Mouse (Mus musculus) gastrocnemius, adult 2 months (tissue): Measurements from ENCODE around the gene Fam89a. TPM values are rescaled to one million over a fixed set of nuclear protein-coding genes. Genes with fewer than 3 reads are reported as not detected.

Experiments used
- DNase-seq: peaks from one replicate; pipeline ENCODE4 v3.0.0; 2022
- H3K27ac ChIP-seq: fragments of 200-600 bp; 2 replicates; pipeline ENCODE4 v1.8.1; 2022; ENCODE audit warnings: mild to moderate bottlenecking
- H3K4me3 ChIP-seq: fragments of 200-600 bp; 2 replicates; pipeline ENCODE4 v1.8.1; 2022; ENCODE audit warnings: mild to moderate bottlenecking, moderate library complexity
- CTCF ChIP-seq: fragments of 200-600 bp; IDR thresholded peaks from 2 replicates; pipeline ENCODE4 v1.8.1; 2022; ENCODE audit warnings: antibody characterized with exemption, mild to moderate bottlenecking, moderate library complexity
- intact Hi-C: fragments of 180-260 bp; cut with DNase I; formaldehyde crosslinking; loops from one replicate; pipeline ENCODE4 v1.15.1; 2025
- total RNA-seq, 2 experiments: library from RNA; stranded (reverse); gene quantifications; 2 replicates each; pipeline ENCODE4 v1.2.3; 2021

Gene Fam89a
- total RNA-seq, 2 experiments from 2014 or later, result 0.54 to 1.2 TPM

DNA sequence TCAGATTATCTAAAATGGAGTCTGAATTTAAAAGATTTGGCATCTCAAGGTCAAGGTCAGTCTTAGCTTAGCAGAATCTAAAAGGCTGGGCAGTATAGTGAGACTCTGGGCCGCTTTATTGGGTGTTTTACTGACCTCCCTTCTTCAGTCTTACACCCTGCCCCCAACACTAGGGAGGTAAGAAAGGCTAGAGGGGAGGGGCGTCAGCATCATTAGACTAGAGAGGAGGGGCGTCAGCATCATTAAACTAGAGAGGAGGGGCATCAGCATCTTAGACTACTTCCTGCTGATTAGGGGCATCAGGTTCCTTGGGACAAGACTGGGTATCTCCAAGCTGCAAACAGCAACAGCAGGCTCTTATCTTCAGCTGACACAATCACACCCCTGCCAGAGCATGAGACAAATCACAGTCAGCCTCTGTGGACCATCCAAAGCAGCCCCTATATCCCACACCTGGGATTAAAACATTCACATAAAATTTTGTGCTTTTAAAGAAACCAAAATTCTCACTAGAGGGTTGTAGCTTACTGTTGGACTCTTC is 16.2 kb downstream of the Fam89a start:
- no peak overlapping the region for H3K4me3 ChIP-seq
- intact Hi-C loops, result no loop called here
- H3K27ac ChIP-seq, result no peak overlapping the region
- DNase-seq, result no peak
- TF ChIP-seq CTCF, result no peak

DNA sequence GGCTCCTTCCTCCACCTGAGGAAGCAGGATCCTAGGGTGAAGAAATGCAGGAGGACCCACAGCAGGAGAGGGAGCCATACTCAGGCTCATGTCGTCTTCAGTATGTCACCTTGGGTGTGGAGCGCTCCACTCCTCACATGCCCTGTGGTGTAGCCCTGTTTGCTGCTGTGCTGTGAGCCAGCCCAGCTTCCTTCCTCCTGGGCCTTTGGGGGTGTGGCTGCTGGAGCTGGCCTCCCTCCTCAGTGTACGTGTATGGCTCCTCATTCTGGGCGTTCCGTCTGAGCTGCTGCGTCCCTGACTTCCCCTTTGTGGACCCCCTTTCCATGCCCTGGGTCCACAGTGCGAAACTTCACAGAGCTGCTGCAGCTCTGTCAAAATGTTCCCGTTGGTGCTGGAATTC is 18.8 kb downstream of the Fam89a start:
- peak overlapping the region; percentile 28; the same call in 1 of the 2 replicates for H3K27ac ChIP-seq
- intact Hi-C loops, result no loop called here
- DNase-seq, result no peak

DNA sequence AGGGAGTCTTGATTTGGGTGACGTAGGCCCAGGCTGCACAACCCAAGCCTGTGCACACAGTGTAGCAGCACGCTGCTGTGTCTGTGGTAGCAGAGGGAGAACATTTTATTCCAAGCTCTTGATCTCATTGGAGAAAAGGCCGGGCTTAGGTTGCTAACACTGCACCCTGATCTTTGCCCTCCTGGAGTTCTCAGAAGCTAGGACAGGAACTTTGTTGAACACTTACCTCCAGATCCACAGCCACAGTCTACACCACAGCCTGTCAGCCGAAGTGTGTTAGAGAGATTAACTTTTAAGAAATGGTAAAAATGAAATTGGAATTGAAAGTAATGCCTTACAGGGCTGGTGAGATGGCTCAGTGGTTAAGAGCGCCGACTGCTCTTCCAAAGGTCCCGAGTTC is 27.3 kb downstream of the Fam89a start:
- no peak for TF ChIP-seq CTCF
- no peak for DNase-seq
- intact Hi-C loops, result no loop called here
- H3K4me3 ChIP-seq, result no peak overlapping the region
- H3K27ac ChIP-seq, result no peak overlapping the region

More for the DNA sequence above, 18.8 kb downstream of the Fam89a start:
- TF ChIP-seq CTCF, result no peak
- H3K4me3 ChIP-seq, result peak overlapping the region; percentile 20; the same call in 1 of the 2 replicates

DNA sequence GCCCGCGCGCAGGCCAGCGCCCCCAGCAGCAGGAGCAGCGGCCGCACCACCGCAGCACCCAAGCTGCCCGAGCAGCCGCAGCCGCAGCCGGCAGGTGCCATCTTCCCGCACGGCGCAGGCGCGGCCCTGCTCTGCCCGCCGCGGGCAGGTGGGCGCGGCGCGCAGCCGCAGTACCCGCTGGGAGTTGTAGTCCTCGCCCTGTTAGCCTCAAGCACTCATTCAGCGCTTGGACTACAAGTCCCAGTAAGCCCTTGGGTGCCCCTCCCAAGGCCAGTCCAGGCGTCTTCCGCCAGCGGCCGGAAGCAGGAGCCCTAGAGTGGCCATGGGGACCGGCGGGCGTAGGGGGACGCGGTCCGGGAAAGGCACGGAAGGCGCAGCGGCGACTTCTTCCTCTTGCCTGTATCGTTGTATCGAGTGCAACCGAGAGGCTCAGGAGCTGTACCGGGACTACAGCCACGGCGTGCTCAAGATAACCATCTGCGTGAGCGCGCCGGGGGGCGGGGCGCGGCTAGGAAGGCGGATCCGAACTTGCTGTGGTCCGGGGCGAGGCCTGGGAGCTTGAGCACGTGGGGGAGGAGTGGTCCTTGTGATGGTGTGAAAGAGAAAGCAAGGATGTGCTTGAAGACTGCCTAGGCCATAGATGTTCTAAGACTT is 29.6 kb downstream of the Fam89a start, which contains the start of the genes Ttc13 and Arv1:
TSS of gene Ttc13 (minus strand) at position 122 of the 654 bp plus-strand sequence.
TSS of gene Arv1 (plus strand) at position 278 of the 654 bp plus-strand sequence.
- H3K4me3 ChIP-seq, result peak within 1 kb of the TSS; percentile 97
- peak; percentile 98 for DNase-seq
- intact Hi-C loops, result no loop called here
- peak within 1 kb of the TSS; percentile 91 for H3K27ac ChIP-seq
- peak; percentile 11; the same call in 1 of the 2 replicates for TF ChIP-seq CTCF

DNA sequence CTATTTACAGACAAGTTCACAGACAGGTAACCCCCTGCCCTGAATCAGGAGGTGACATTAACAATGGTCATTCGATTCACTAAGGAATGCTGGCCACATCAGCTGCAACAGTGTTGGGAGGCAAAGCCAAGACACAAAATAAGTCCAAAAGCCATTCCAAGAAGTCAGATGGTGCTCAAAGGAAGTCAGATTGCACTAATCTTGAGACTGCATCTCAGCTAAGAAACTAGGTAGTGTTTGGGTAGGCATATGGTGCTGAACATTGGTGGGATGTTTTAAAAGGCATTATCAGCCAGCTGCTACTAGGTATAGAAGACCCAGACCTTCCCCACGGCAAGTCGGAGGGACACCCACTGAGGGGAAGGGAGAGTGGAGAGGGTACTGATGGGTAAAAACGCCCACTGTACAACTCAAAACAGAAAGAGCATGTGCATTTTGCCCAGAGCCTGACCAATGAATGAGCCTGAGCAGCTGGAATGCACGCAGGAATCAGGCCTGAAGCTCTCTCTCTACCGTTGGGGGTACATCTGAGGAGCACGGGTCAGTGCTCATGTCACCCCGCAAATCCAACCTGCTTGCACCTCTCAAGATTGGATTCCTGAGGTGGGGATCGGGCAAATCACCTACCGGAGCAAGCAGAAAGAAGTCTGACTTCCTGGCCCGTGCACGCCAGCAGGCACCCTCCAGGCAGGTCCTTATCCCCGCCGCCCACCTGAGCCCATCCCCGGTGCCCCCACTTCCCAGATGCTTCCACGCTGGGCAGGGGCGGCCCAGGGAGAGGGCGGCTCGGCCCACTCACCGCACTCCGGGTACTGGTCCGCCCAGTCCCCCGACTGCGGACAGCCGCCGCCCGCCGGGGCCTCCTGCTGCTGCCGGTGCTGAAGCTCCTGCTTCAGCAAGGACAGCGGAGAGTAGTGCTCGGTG is 30.4 kb downstream of the Fam89a start:
- peak overlapping the region; percentile 97 for H3K4me3 ChIP-seq
- TF ChIP-seq CTCF, result no peak
- H3K27ac ChIP-seq, result peak overlapping the region; percentile 85
- intact Hi-C loops, result no loop called here
- DNase-seq, result no peak

DNA sequence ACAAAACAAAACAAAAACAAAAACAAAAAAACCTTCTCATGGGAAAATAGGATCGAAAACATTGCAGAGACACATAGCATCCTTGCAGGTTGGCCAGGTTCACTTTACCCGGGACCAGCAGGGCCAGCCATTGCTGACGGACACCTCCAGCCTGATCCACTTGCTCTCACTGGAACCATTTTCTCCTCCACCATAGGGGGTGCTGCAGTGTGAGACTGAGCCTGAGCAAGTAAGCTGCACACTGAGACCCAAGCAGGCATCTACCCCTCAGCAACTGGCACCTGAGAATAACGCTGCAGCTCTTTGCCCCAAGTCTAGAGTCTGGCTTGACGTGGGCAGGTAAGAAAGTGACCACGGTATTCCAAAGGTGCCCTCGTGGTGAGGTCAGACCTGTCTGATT is 31.5 kb downstream of the Fam89a start:
- no peak for TF ChIP-seq CTCF
- intact Hi-C loops, result no loop called here
- DNase-seq, result no peak
- no peak overlapping the region for H3K27ac ChIP-seq
- H3K4me3 ChIP-seq, result no peak overlapping the region

DNA sequence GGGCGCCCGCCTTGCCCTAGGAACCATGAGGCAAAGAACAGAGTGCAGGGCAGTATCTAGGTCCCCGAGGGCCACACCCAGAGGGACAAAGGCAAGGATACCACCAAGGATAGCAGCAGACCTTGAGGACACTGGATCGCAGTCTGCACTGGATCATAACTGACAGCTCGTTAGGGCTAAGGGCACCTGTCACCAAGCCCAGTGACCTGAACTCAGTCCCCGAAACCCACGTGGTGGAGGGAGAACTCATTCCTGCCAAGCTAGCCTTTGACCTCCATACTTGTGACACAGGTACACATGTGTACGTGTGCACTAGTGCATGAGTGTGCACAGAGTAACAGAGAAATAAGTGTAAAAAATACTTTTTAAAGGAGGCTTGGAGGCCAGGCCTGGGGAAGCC is 35.9 kb downstream of the Fam89a start:
- TF ChIP-seq CTCF, result no peak
- Histone ChIP-seq H3K27ac (no peak overlapping the region), H3K4me3 (no peak overlapping the region)
- intact Hi-C loops, result no loop called here
- no peak for DNase-seq

DNA sequence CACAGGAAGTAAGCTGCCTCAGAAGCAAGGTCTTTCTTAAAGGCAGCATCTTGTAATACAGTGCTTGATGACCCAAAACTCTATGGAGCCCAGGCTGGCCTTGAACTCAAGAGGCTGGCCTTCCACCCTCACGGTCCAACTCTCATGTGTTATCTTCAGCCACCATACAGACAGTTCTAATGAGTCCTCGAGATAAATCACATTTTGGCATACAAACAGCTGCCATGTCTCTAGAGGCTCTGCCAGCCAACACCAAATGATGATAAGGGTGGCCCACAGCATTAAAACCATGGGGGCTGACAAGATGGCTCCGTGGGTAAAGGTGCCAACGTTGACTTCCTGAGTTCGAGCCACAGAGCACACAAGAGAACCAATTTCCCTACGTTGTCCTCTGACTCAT is 38.4 kb downstream of the Fam89a start:
- no peak for TF ChIP-seq CTCF
- Histone ChIP-seq H3K27ac (no peak overlapping the region), H3K4me3 (no peak overlapping the region)
- DNase-seq, result no peak
- intact Hi-C loops, result no loop called here

DNA sequence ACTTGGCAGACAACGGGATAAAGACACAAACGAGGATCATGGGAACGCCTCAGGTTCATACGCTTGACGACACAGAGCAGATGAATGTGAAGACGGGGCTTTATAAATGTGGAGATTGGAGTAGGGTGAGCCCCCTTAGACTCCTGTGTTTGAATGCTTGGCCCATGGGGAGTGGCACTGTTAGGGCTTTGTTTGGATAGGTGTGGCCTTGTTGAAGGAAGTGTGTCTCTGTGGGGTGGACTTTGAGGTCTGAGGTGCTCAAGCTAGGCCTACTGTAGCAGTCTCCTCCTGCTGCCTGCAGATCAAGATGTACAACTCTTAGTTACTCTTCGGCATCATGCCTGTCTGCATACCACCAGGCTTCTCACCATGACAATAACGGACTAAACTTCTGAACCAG is 45.8 kb downstream of the Fam89a start:
- DNase-seq, result no peak
- TF ChIP-seq CTCF, result no peak
- Histone ChIP-seq H3K4me3 (no peak overlapping the region), H3K27ac (no peak overlapping the region)
- intact Hi-C loops, result no loop called here

DNA sequence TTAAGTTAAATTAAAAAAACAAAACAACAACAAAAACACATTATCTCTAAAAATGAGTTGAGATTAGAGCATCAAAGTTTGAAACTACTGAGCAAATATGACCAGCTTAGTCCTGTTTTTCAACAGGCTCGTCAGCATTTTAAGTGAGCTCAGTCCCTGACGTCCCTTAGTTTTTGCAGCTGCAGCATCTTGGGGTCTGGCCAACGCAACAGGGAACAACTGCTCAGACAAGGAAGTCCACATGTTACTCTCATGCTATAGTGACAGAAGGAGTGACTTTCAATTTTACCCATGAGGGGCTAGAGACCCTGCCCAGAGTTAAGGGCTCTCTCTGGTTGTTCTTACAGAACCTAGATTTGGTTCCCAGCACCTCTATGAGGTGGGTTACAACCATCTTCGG is 47.3 kb downstream of the Fam89a start:
- no peak overlapping the region for H3K4me3 ChIP-seq
- no peak overlapping the region for H3K27ac ChIP-seq
- intact Hi-C loops, result no loop called here
- no peak for DNase-seq
- TF ChIP-seq CTCF, result no peak

DNA sequence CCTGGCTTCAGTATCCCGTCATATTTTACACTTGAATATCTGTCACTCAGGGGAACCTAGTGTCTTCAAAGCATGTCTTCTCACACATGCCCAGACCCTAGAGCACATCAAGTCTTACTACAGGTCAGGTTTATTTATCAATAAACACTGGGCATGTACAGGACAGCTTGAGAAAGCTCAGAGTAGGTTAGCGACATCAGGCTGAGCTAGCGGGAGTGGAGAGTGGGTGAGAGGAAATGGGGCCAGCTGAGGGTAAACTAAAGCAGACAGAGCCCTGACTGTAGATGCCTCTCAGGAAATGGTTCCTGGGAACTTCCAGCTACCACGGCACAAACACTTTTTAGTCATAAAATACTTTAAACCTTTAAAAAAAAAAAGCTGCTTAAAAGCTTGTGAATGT is 48.1 kb downstream of the Fam89a start:
- Histone ChIP-seq H3K4me3 (no peak overlapping the region), H3K27ac (no peak overlapping the region)
- intact Hi-C loops, result no loop called here
- no peak for DNase-seq
- TF ChIP-seq CTCF, result no peak

DNA sequence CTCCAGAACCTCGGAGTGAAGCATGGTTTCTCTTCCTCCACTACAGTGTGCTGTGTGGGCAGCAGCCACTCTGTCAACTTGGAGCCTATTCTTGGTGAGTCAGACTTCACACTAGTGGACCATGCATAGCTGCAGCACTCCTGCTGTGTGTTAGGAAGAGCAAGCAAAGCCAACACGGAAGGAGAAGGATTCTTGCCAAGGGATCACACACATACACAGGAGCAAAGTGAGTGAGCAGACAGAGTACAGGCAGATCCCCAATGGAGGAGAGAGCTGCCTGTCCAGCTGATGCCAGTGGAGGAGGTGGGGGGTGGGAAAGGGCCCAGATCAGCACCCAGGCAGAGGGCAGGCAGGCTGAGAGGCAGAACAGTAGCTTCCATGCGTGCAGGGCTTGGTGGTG is 49.4 kb downstream of the Fam89a start:
- DNase-seq, result no peak
- no peak for TF ChIP-seq CTCF

DNA sequence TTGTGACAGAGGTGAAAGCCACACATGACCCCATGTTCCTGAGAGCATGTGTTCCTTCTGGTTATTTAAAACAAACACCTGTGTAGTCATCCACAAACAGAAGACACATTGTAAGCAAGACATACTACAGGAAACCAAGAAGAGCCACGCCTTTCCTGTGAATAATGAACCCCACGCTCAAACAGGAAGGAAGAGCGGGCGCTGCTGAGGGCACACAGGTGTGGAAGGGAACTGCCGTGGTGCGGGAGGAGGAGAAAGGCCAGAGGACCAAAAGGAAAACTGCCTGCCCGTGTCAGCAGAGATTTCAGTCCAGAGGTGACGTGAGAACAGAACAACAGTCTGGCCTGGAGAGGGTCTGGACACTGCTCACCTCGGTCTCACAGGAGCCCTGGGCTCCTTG is 50.6 kb downstream of the Fam89a start:
- no peak overlapping the region for H3K27ac ChIP-seq
- intact Hi-C loops, result no loop called here
- no peak overlapping the region for H3K4me3 ChIP-seq
- no peak for DNase-seq
- no peak for TF ChIP-seq CTCF

More for the DNA sequence above, 49.4 kb downstream of the Fam89a start:
- Histone ChIP-seq H3K4me3 (no peak overlapping the region), H3K27ac (no peak overlapping the region)
- intact Hi-C loops, result no loop called here
